In the genomic region with DNA sequence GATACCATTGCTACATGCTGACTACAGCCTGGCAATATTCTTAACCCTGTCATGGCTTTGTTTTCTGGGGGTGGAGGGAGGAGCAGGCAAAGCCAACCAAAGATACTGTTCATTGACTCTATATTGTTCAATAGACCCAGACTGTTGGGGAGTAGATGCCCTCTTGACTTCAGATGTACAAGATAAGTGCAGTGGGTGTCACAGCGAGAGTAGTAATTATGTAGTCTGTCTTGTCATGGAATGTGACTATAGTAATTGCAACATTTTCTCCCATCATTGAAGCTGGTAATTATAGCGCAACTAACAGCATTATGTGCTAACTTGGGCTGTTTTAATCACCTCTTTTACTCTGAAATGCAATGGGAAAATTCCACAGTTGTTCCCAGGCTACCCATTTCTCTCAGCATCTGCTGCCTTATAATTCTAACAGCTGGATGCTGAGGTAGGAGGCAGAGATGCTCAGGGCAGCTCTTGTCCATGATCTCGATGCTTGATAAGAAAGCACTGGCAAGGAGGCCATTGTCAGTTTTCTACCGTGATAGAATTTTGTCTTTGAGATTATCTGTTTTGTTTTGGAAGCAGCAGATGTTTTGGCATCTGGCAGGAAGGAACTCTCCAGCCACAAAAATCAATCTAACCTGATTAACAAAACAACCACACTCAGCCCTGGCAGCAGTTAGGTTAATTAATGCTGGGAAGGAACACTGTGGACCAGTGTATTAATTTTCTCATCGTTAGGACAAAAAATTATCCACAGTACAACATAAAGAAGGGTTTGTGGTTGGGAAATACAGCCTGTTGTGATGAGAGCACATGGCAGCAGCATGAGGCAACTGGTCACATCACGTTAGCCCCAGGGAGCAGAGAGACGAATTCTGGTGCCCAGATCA, we compare ENCODE assay signal across 21 mouse cellular contexts. TPM values are rescaled to one million over a fixed set of nuclear protein-coding genes. Genes with fewer than 3 reads are reported as not detected.
DNase-seq lines count a peak whose midpoint lies in the region; ATAC-seq and TF ChIP-seq lines count a peak whose summit lies in the region.
"Had no signal": no experiment of that assay in that cellular context is flagged by ENCODE, and none has a peak within 500 bp of the region (broad histone marks: within the 10 kb centered on the region; RNA-seq: fewer than 3 reads in every experiment).

No protein-coding gene starts in this region.

- no peak for ATAC-seq in heart, embryonic 11.5 days (replicated peaks; ENCODE audit: insufficient number of reproducible peaks, low FRiP score, low TSS enrichment)
- no peak for ATAC-seq in midbrain, postnatal 0 days (ENCODE audit: low FRiP score)
- no peak for ATAC-seq in midbrain, embryonic 14.5 days (ENCODE audit: low FRiP score, low TSS enrichment)
- ATAC-seq in forebrain, embryonic 16.5 days = peak; percentile 91

- no peak overlapping the region for H3K4me2 ChIP-seq in heart, embryonic 11.5 days
- H3K4me2 ChIP-seq in midbrain, postnatal 0 days (ENCODE audit: low read depth, low read length, poor library complexity, severe bottlenecking) = no peak overlapping the region
- no peak overlapping the region for H3K4me2 ChIP-seq in midbrain, embryonic 14.5 days (ENCODE audit: low read length)
- no peak overlapping the region for H3K4me2 ChIP-seq in forebrain, embryonic 16.5 days (ENCODE audit: low read length)
- H3K4me2 ChIP-seq: embryonic facial prominence, embryonic 13.5 days; heart, embryonic 13.5 days; neural tube, embryonic 12.5 days had no signal

- no peak for TF ChIP-seq CTCF in midbrain, postnatal 0 days (IDR thresholded peaks at IDR 0.05)
- no peak for TF ChIP-seq CTCF in olfactory bulb, adult 2 months (IDR thresholded peaks at IDR 0.05; ENCODE audit: insufficient read depth, low read depth, low read length)

- no peak for TF ChIP-seq POLR2A in olfactory bulb, adult 2 months (IDR thresholded peaks at IDR 0.05; ENCODE audit: insufficient read depth, low read depth, low read length)

- no peak overlapping the region for H3K27ac ChIP-seq in heart, embryonic 11.5 days (ENCODE audit: low read depth, low read length)
- no peak overlapping the region for H3K27ac ChIP-seq in midbrain, postnatal 0 days (ENCODE audit: low read depth, low read length)
- H3K27ac ChIP-seq in midbrain, embryonic 14.5 days (replicated peaks; ENCODE audit: low read depth, low read length) = no peak overlapping the region
- H3K27ac ChIP-seq in forebrain, embryonic 16.5 days (ENCODE audit: low read length) = peak overlapping the region; percentile 47
- peak overlapping the region; percentile 99 for H3K27ac ChIP-seq in olfactory bulb, adult 2 months (ENCODE audit: insufficient read depth, low read depth, low read length)
- H3K27ac ChIP-seq: embryonic facial prominence, embryonic 13.5 days; heart, embryonic 13.5 days; midbrain, embryonic 10.5 days; neural tube, embryonic 12.5 days had no signal

- no peaks in the 10 kb centered on the region for H3K4me1 ChIP-seq in heart, embryonic 11.5 days (ENCODE audit: control insufficient read depth, insufficient read depth, low read length)
- no peaks in the 10 kb centered on the region for H3K4me1 ChIP-seq in midbrain, postnatal 0 days (ENCODE audit: insufficient read depth, low read length)
- H3K4me1 ChIP-seq in midbrain, embryonic 14.5 days (ENCODE audit: control insufficient read depth, insufficient read depth, low read length) = no peaks in the 10 kb centered on the region
- H3K4me1 ChIP-seq in forebrain, embryonic 16.5 days (replicated peaks; ENCODE audit: control insufficient read depth, insufficient read depth, low read length) = 0 out of 2 replicates have a peak, but pooled peaks cover 4% of the 10 kb centered on the region
- H3K4me1 ChIP-seq in olfactory bulb, adult 2 months (ENCODE audit: control insufficient read depth, insufficient read depth, low read length) = peaks cover 12% of the 10 kb centered on the region
- H3K4me1 ChIP-seq: embryonic facial prominence, embryonic 13.5 days; heart, embryonic 13.5 days; midbrain, embryonic 10.5 days; neural tube, embryonic 12.5 days had no signal

- no peak overlapping the region for H3K9ac ChIP-seq in heart, embryonic 11.5 days (ENCODE audit: low read depth, low read length)
- no peak overlapping the region for H3K9ac ChIP-seq in midbrain, postnatal 0 days (replicated peaks; ENCODE audit: low read length, poor library complexity, severe bottlenecking)
- H3K9ac ChIP-seq in midbrain, embryonic 14.5 days (replicated peaks; ENCODE audit: low read length) = no peak overlapping the region
- H3K9ac ChIP-seq in forebrain, embryonic 16.5 days (replicated peaks; ENCODE audit: low read depth, low read length) = no peak overlapping the region
- H3K9ac ChIP-seq: embryonic facial prominence, embryonic 13.5 days; heart, embryonic 13.5 days; neural tube, embryonic 12.5 days had no signal

- H3K27me3 ChIP-seq in heart, embryonic 11.5 days (ENCODE audit: control insufficient read depth, insufficient read depth, low read length) = no peaks in the 10 kb centered on the region
- H3K27me3 ChIP-seq in midbrain, postnatal 0 days (ENCODE audit: insufficient read depth, low read length) = no peaks in the 10 kb centered on the region
- no peaks in the 10 kb centered on the region for H3K27me3 ChIP-seq in midbrain, embryonic 14.5 days (ENCODE audit: control insufficient read depth, insufficient read depth, low read length)
- H3K27me3 ChIP-seq in forebrain, embryonic 16.5 days (replicated peaks; ENCODE audit: control insufficient read depth, insufficient read depth, low read length) = no peaks in the 10 kb centered on the region
- H3K27me3 ChIP-seq: embryonic facial prominence, embryonic 13.5 days; heart, embryonic 13.5 days; neural tube, embryonic 12.5 days had no signal

- no peak overlapping the region for H3K4me3 ChIP-seq in heart, embryonic 11.5 days (ENCODE audit: low read depth, low read length)
- no peak overlapping the region for H3K4me3 ChIP-seq in midbrain, postnatal 0 days (ENCODE audit: low read depth, low read length)
- H3K4me3 ChIP-seq in midbrain, embryonic 14.5 days (replicated peaks; ENCODE audit: low read depth, low read length) = no peak overlapping the region
- no peak overlapping the region for H3K4me3 ChIP-seq in forebrain, embryonic 16.5 days (replicated peaks; ENCODE audit: low read length)
- H3K4me3 ChIP-seq in olfactory bulb, adult 2 months (ENCODE audit: insufficient read depth, low read depth, low read length) = no peak overlapping the region
- H3K4me3 ChIP-seq: embryonic facial prominence, embryonic 13.5 days; erythroblast, embryonic 14.5 days; heart, embryonic 13.5 days; midbrain, embryonic 10.5 days; neural tube, embryonic 12.5 days had no signal

- H3K9me3 ChIP-seq in heart, embryonic 11.5 days (replicated peaks; ENCODE audit: control insufficient read depth, low read length) = no peaks in the 10 kb centered on the region
- no peaks in the 10 kb centered on the region for H3K9me3 ChIP-seq in midbrain, postnatal 0 days (ENCODE audit: low read length)
- no peaks in the 10 kb centered on the region for H3K9me3 ChIP-seq in midbrain, embryonic 14.5 days (ENCODE audit: control insufficient read depth, low read length)
- no peaks in the 10 kb centered on the region for H3K9me3 ChIP-seq in forebrain, embryonic 16.5 days (ENCODE audit: control insufficient read depth, low read length)
- H3K9me3 ChIP-seq: embryonic facial prominence, embryonic 13.5 days; heart, embryonic 13.5 days; midbrain, embryonic 10.5 days; neural tube, embryonic 12.5 days had no signal

- H3K36me3 ChIP-seq in heart, embryonic 11.5 days (ENCODE audit: control insufficient read depth, insufficient read depth, low read length) = no peaks in the 10 kb centered on the region
- H3K36me3 ChIP-seq in midbrain, postnatal 0 days (ENCODE audit: insufficient read depth, low read length) = no peaks in the 10 kb centered on the region
- no peaks in the 10 kb centered on the region for H3K36me3 ChIP-seq in midbrain, embryonic 14.5 days (ENCODE audit: control insufficient read depth, insufficient read depth, low read length)
- no peaks in the 10 kb centered on the region for H3K36me3 ChIP-seq in forebrain, embryonic 16.5 days (ENCODE audit: control insufficient read depth, insufficient read depth)
- H3K36me3 ChIP-seq: embryonic facial prominence, embryonic 13.5 days; heart, embryonic 13.5 days; midbrain, embryonic 10.5 days; neural tube, embryonic 12.5 days had no signal

- peak; percentile 73 for DNase-seq in heart, adult 11 months
- peak; percentile 28 for DNase-seq in midbrain, postnatal 0 days (ENCODE audit: low spot score)
- DNase-seq in midbrain, embryonic 14.5 days = no peak
- DNase-seq in left cerebral cortex, adult 8-10 months (ENCODE audit: low spot score in 2 of 2) = no peak
- DNase-seq in layer of hippocampus, postnatal 10 days (ENCODE audit: low spot score in 2 of 2) = no peak
- DNase-seq: cerebellum, adult 18-20 months; cerebellum, postnatal 25 days; gastrocnemius, postnatal 10 days; kidney, adult 8-10 months; kidney, postnatal 10 days; thymus, adult 2 months; thymus, postnatal 4 days had no signal

- WGBS in heart, embryonic 11.5 days (ENCODE audit: insufficient replicate concordance) = 71% methylated on average over 7 of the region's 7 CpGs
- WGBS in midbrain, postnatal 0 days = 73% methylated on average over 7 of the region's 7 CpGs
- 79% methylated on average over 7 of the region's 7 CpGs for WGBS in midbrain, embryonic 14.5 days
- WGBS in forebrain, embryonic 16.5 days = 42% methylated on average over 7 of the region's 7 CpGs
- WGBS in olfactory bulb, adult 2 months = 20% methylated on average over 7 of the region's 7 CpGs

RNA-seq across cellular contexts. Expression of a gene that starts 36.6 kb away (rescaled TPM):
- 0.26 TPM in 1 of 2 replicates, not detected in the other for polyA plus RNA-seq in heart, embryonic 11.5 days (2014; fragmentation: Nextera tagmentation; extraction: Ambion mirVana)
- total RNA-seq in midbrain, postnatal 0 days (2014; rRNA removed) = 178 and 187 TPM in 2 replicates
- polyA plus RNA-seq in midbrain, postnatal 0 days (2015; fragmentation: Nextera tagmentation; extraction: Ambion mirVana) = 144 and 150 TPM in 2 replicates
- 42.1 and 49.1 TPM in 2 replicates for polyA plus RNA-seq in midbrain, embryonic 14.5 days (2014; fragmentation: Nextera tagmentation; extraction: Ambion mirVana)
- 25.0 and 39.5 TPM in 2 replicates for polyA plus RNA-seq in forebrain, embryonic 16.5 days (2015; fragmentation: Nextera tagmentation; extraction: Ambion mirVana)
- polyA plus RNA-seq in olfactory bulb, adult 2 months (2012; ENCODE audit: insufficient read depth, insufficient read length, low replicate concordance, missing spikeins) = 369 and 482 TPM in 2 replicates
- total RNA-seq in left cerebral cortex, adult 8-10 months (2022) = 10 to 100 TPM; 36.5 to 53.6 (median 42.8) TPM
- 100 to 1,000 TPM; 101 to 111 TPM for total RNA-seq in layer of hippocampus, postnatal 10 days (2021)
- total RNA-seq: liver, adult 2 months had no signal
- polyA plus RNA-seq: erythroblast, embryonic 14.5 days; liver, adult 2 months had no signal

Comparison
In these comparisons a context has a peak if more than half of its experiments do, and no peak if none do; other contexts are left out.
1. DNase-seq: peak in heart, adult 11 months (single experiment) and midbrain, postnatal 0 days (single experiment); none in midbrain, embryonic 14.5 days (single experiment), left cerebral cortex, adult 8-10 months (0 of 2) and layer of hippocampus, postnatal 10 days (0 of 2).
2. H3K27ac ChIP-seq: peak in forebrain, embryonic 16.5 days (single experiment) and olfactory bulb, adult 2 months (single experiment); none in heart, embryonic 11.5 days (single experiment), midbrain, postnatal 0 days (single experiment) and midbrain, embryonic 14.5 days (single experiment).
3. RNA of a gene that starts 36.6 kb away (polyA plus RNA-seq): 369 to 482 TPM in olfactory bulb, adult 2 months, 144 to 150 TPM in midbrain, postnatal 0 days, 42.1 to 49.1 TPM in midbrain, embryonic 14.5 days and 25.0 to 39.5 TPM in forebrain, embryonic 16.5 days; 0.26 TPM in heart, embryonic 11.5 days; every median in the first group is over 10 times any median in the second.